Mouse (Mus musculus) embryo, embryonic 11 days (tissue): ENCODE data around the gene Gpr68.

Experiments
- DNase-seq: peaks from one replicate; pipeline ENCODE4 v3.0.0-alpha.2; 2015

Gene Gpr68

GRCm38 (mm10) chr12:100907598-100908297 is at the start of gene Gpr68:
Gene Gpr68 (minus strand): TSS chr12:100908198.
- peak; percentile 77 for DNase-seq

- no peak for DNase-seq
Measured at GRCm38 (mm10) chr12:100957257-100957656, 49.3 kb upstream of the Gpr68 start.

GRCm38 (mm10) chr12:100956825-100957224 is 48.8 kb upstream of the Gpr68 start:
- DNase-seq = no peak

GRCm38 (mm10) chr12:100956028-100956427 is 48.0 kb upstream of the Gpr68 start:
- no peak for DNase-seq

GRCm38 (mm10) chr12:100953926-100954325 is 45.9 kb upstream of the Gpr68 start:
- no peak for DNase-seq

- DNase-seq = peak; percentile 86
Measured at GRCm38 (mm10) chr12:100952193-100952931, 44.4 kb upstream of the Gpr68 start.

GRCm38 (mm10) chr12:100949146-100949545 is 41.1 kb upstream of the Gpr68 start:
- no peak for DNase-seq

- DNase-seq = no peak
Measured at GRCm38 (mm10) chr12:100948021-100948420, 40.0 kb upstream of the Gpr68 start.

GRCm38 (mm10) chr12:100945948-100946347 is 38.0 kb upstream of the Gpr68 start:
- no peak for DNase-seq

- DNase-seq = no peak
Measured at GRCm38 (mm10) chr12:100945501-100945900, 37.5 kb upstream of the Gpr68 start.

- no peak for DNase-seq
Measured at GRCm38 (mm10) chr12:100944921-100945336, 36.9 kb upstream of the Gpr68 start.

GRCm38 (mm10) chr12:100943146-100943545 is 35.1 kb upstream of the Gpr68 start:
- DNase-seq = no peak

GRCm38 (mm10) chr12:100941361-100941760 is 33.4 kb upstream of the Gpr68 start:
- no peak for DNase-seq

- no peak for DNase-seq
Measured at GRCm38 (mm10) chr12:100937441-100938360, 29.7 kb upstream of the Gpr68 start.

- no peak for DNase-seq
Measured at GRCm38 (mm10) chr12:100936737-100937136, 28.7 kb upstream of the Gpr68 start.

GRCm38 (mm10) chr12:100936116-100936515 is 28.1 kb upstream of the Gpr68 start:
- peak; percentile 80 for DNase-seq

- no peak for DNase-seq
Measured at GRCm38 (mm10) chr12:100934796-100935195, 26.8 kb upstream of the Gpr68 start.

GRCm38 (mm10) chr12:100931653-100932052 is 23.7 kb upstream of the Gpr68 start:
- DNase-seq = no peak

- DNase-seq = no peak
Measured at GRCm38 (mm10) chr12:100928286-100928685, 20.3 kb upstream of the Gpr68 start.

GRCm38 (mm10) chr12:100925644-100926619 is 17.9 kb upstream of the Gpr68 start:
- peak; percentile 87 for DNase-seq

- DNase-seq = no peak
Measured at GRCm38 (mm10) chr12:100924646-100925339, 16.8 kb upstream of the Gpr68 start.
